Mouse (Mus musculus) heart, adult 2 months (tissue): ENCODE measurements around the gene Papola. TPM values are rescaled to one million over a fixed set of nuclear protein-coding genes. Genes with fewer than 3 reads are reported as not detected.
A peak's percentile ranks its signal among the peaks of the same experiment; 100 is the strongest.

Experiments
- DNase-seq, 2 experiments: peaks; one replicate each; pipeline ENCODE4 v3.0.0; 2021
- H3K27ac ChIP-seq: fragments of 200-600 bp; 2 replicates; pipeline ENCODE4 v1.8.1; 2022
- H3K27me3 ChIP-seq: fragments of 200-500 bp; 2 replicates; pipeline ENCODE4 v1.6.1; 2012; ENCODE audit warnings: mild to moderate bottlenecking, low read length, inconsistent platforms, mixed read lengths; ENCODE audit not compliant: control insufficient read depth, insufficient read depth
- H3K36me3 ChIP-seq: fragments of 200-500 bp; 2 replicates; pipeline ENCODE4 v1.6.1; 2012; ENCODE audit warnings: low read length, inconsistent platforms; ENCODE audit not compliant: control insufficient read depth, insufficient read depth
- H3K4me1 ChIP-seq: fragments of 200-500 bp; 2 replicates; pipeline ENCODE4 v1.6.1; 2011; ENCODE audit warnings: low read length; ENCODE audit not compliant: control insufficient read depth, insufficient read depth
- H3K4me3 ChIP-seq: fragments of 200-600 bp; 2 replicates; pipeline ENCODE4 v1.8.1; 2022
- H3K79me2 ChIP-seq: fragments of 200-500 bp; replicated peaks from 2 replicates; pipeline ENCODE4 v1.6.1; 2012; ENCODE audit warnings: mild to moderate bottlenecking, inconsistent platforms, low read length, moderate library complexity, mixed read lengths; ENCODE audit not compliant: control insufficient read depth, insufficient read depth
- H3K9ac ChIP-seq: fragments of 200-500 bp; 2 replicates; pipeline ENCODE4 v1.6.1; 2012; ENCODE audit warnings: low read depth, mild to moderate bottlenecking, control low read depth, inconsistent platforms, low read length, mixed read lengths
- CTCF ChIP-seq: fragments of 200-600 bp; IDR thresholded peaks from 2 replicates; pipeline ENCODE4 v1.8.1; 2022; ENCODE audit warnings: antibody characterized with exemption, mild to moderate bottlenecking, moderate library complexity
- EP300 ChIP-seq: fragments of 200-500 bp; IDR thresholded peaks from 2 replicates; pipeline ENCODE4 v1.6.1; 2011; ENCODE audit warnings: low read depth, low read length, control low read depth; ENCODE audit not compliant: insufficient read depth
- POLR2A ChIP-seq: fragments of 200-500 bp; IDR thresholded peaks from 2 replicates; pipeline ENCODE4 v1.6.1; 2011; ENCODE audit warnings: mild to moderate bottlenecking, low read depth, low read length, control low read depth; ENCODE audit not compliant: insufficient read depth
- WGBS: fragments of 180-500 bp; shearing (Covaris S2); methylation state at CpG from one replicate; pipeline ENCODE4 v1.1.7; 2018; 5-methylcytosine and 5-hydroxymethylcytosine counted together
- intact Hi-C: fragments of 180-260 bp; cut with DNase I; formaldehyde crosslinking; loops from one replicate; pipeline ENCODE4 v1.15.1; 2025
- polyA plus RNA-seq: library from polyadenylated mRNA; depleted of rRNA; stranded (reverse); fragments of >200 nt; gene quantifications from 2 replicates; pipeline ENCODE4 v1.2.3, GENCODE M21; 2012
- total RNA-seq, 2 experiments: library from RNA; stranded (reverse); gene quantifications; 2 replicates each; pipeline ENCODE4 v1.2.3; 2021

Gene Papola
- total and polyA plus RNA-seq, 3 experiments = 35.3 to 127 (median 124) TPM

DNA sequence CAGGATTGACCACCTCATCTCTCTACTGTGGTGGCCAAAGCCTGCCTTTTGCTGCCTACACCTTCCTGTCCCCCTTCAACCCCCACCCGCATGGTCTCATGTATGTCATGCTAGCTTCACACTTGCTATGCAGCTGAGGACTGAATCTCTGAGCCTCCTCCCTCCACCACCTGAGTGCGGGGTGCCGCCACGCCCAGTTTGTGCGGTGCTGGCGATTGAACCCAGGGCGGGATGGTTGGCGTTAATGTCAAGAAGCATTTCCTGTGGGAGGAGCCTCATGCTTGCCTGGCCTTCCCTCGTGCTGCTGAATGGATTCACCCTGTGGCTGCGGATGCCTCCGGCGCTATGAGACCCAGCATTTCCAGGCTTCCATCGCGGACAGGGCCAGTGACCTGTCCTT is 85.2 kb downstream of the Papola start:
- no peak overlapping the region for H3K9ac ChIP-seq
- 21% methylated on average over 14 of the region's 14 CpGs for WGBS
- H3K27me3 ChIP-seq = no peaks in the 10 kb centered on the region; the same call in 1 of the 2 replicates
- intact Hi-C loops = no loop called here
- no peaks in the 10 kb centered on the region for H3K4me1 ChIP-seq
- H3K4me3 ChIP-seq = no peak overlapping the region
- H3K79me2 ChIP-seq = no peaks in the 10 kb centered on the region
- H3K36me3 ChIP-seq = no peaks in the 10 kb centered on the region
- no peak overlapping the region for H3K27ac ChIP-seq
- no peak for DNase-seq
- TF ChIP-seq POLR2A (no peak), EP300 (no peak), CTCF (no peak)

DNA sequence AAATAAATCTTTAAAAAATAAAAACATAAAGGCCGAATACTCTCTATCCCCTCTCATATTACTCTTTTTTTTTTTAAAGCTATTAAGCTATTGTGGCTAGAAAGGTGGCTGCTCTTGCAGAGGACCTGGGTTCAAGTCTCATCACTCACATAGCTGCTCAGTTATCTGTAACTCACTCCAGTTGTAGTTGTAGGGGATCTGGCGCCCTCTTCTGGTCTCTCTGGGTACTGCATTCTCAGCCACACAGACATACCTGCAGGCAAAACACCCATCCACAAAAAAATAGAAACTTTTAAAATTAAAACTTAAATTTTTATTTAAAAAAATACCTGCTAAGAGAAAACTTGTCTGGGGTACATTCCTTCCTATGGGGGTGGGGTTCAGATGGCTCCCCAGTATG is 88.8 kb downstream of the Papola start:
- intact Hi-C loops = no loop called here

DNA sequence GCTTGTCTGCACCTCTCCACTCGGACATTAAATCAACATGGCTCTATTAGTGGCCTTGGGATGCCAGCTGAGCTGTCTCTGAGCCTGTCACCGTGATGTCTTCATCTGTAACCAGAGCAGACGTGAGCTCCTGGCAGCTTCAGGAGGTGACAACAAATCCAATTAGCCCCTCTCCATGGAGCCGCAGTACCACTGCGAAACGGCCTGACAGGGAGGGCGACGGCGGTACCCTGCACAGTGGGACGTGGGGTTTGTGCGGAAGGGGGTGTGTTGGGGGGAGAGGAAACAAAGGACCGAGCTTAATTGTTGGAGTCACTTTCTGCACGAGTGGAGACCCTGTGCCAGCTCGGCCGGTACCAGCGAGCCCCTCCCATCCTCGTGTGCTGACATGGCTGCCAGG is 90.6 kb downstream of the Papola start:
- no peaks in the 10 kb centered on the region for H3K36me3 ChIP-seq
- H3K4me1 ChIP-seq = no peaks in the 10 kb centered on the region
- WGBS = 11% methylated on average over 17 of the region's 17 CpGs
- H3K79me2 ChIP-seq = no peaks in the 10 kb centered on the region
- no peak overlapping the region for H3K27ac ChIP-seq
- no peak overlapping the region for H3K9ac ChIP-seq
- no peak overlapping the region for H3K4me3 ChIP-seq
- no peaks in the 10 kb centered on the region for H3K27me3 ChIP-seq
- intact Hi-C loops = no loop called here
- no peak for DNase-seq
- TF ChIP-seq CTCF = no peak
- no peak for TF ChIP-seq POLR2A
- no peak for TF ChIP-seq EP300

More for the DNA sequence above, 88.8 kb downstream of the Papola start:
- H3K4me1 ChIP-seq = no peaks in the 10 kb centered on the region
- H3K27me3 ChIP-seq = no peaks in the 10 kb centered on the region
- H3K36me3 ChIP-seq = no peaks in the 10 kb centered on the region
- no peak overlapping the region for H3K4me3 ChIP-seq
- no peak overlapping the region for H3K27ac ChIP-seq
- TF ChIP-seq CTCF (peak; percentile 58), POLR2A (no peak), EP300 (no peak)
- no peak overlapping the region for H3K9ac ChIP-seq
- no peaks in the 10 kb centered on the region for H3K79me2 ChIP-seq
- WGBS = 47% methylated on average over 2 of the region's 2 CpGs
- no peak for DNase-seq

DNA sequence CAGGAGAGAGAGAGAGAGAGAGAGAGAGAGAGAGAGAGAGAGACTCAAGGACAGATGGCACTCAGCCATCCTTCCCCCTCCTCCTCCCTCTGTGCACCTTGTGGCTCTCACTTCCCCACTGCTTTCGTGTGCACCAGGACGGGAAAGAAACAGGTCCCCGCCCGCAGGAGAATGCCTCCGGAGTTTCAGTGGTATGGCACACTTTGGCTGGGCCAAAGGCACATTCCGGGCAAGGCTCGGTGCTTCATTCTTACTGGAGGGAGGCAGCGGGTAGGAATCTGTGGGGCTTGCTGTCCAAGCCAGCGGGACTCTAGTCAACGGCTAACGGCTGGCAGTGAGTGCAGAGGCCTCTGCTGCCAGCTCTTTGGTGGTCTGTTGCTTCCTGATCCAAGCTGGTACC is 92.0 kb downstream of the Papola start:
- peak in 1 of 2 experiments; percentile 15 for DNase-seq
- H3K79me2 ChIP-seq = no peaks in the 10 kb centered on the region
- 37% methylated on average over 11 of the region's 11 CpGs for WGBS
- intact Hi-C loops = no loop called here
- H3K9ac ChIP-seq = no peak overlapping the region
- H3K4me1 ChIP-seq = no peaks in the 10 kb centered on the region
- no peaks in the 10 kb centered on the region for H3K27me3 ChIP-seq
- no peak overlapping the region for H3K4me3 ChIP-seq
- H3K36me3 ChIP-seq = no peaks in the 10 kb centered on the region
- no peak overlapping the region for H3K27ac ChIP-seq
- TF ChIP-seq POLR2A (no peak), CTCF (no peak), EP300 (no peak)

DNA sequence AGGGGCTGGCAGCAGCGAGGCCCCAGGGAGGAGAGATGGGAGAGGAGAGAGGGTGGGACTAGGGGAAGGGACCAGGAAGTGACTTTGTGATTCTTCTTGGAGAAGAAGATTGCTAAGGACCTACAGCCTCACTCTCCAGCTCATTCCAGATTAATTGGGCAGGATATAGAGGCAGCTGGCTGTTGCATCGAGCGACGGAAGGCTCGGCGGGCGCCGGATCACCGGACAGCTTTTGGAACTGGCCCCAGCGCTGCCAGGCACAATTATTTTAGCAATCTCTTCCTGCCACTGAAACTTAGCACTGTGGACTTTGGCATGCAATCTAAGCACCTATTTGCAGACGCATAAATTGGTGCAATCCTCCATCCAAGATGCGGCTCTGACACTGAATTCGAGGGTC is 92.4 kb downstream of the Papola start:
- 61% methylated on average over 13 of the region's 13 CpGs for WGBS
- no peaks in the 10 kb centered on the region for H3K79me2 ChIP-seq
- TF ChIP-seq CTCF (no peak), POLR2A (no peak), EP300 (no peak)
- intact Hi-C loops = no loop called here
- no peaks in the 10 kb centered on the region for H3K27me3 ChIP-seq
- no peak overlapping the region for H3K9ac ChIP-seq
- H3K36me3 ChIP-seq = no peaks in the 10 kb centered on the region
- no peak overlapping the region for H3K27ac ChIP-seq
- no peaks in the 10 kb centered on the region for H3K4me1 ChIP-seq
- peak in 1 of 2 experiments; percentile 5 for DNase-seq
- H3K4me3 ChIP-seq = no peak overlapping the region

DNA sequence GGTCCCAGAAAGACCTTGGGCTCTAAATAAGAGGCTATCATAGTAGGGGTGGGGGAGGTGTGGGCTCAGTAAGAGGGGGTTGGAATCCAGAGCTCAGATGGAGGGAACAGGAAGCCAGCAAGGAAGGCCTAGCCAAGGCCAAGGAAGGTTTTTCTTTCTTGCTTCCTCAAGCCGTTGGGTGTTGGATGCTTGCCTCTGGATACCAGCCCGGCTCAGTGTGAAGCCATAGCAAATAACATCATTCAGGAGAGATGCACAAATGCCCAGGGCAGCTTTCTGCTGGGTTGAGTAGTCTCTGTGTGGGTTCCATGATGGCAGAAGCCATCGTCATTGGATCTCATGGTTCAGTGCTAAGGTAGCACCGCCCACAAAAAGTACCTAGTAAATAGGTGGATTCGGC is 94.3 kb downstream of the Papola start:
- Histone ChIP-seq H3K9ac (no peak overlapping the region), H3K27me3 (no peaks in the 10 kb centered on the region), H3K4me3 (no peak overlapping the region), H3K79me2 (no peaks in the 10 kb centered on the region), H3K36me3 (no peaks in the 10 kb centered on the region), H3K27ac (no peak overlapping the region), H3K4me1 (no peaks in the 10 kb centered on the region)
- intact Hi-C loops = no loop called here
- TF ChIP-seq EP300 (no peak), POLR2A (no peak), CTCF (no peak)
- 84% methylated on average over 5 of the region's 5 CpGs for WGBS
- no peak for DNase-seq
